Mouse (Mus musculus) lung, postnatal 4 days (tissue): ENCODE results near the gene Melk.

Experiments used
- DNase-seq, 2 experiments: peaks; one replicate each; pipeline ENCODE4 v3.0.0; 2021

The Melk gene

DNA sequence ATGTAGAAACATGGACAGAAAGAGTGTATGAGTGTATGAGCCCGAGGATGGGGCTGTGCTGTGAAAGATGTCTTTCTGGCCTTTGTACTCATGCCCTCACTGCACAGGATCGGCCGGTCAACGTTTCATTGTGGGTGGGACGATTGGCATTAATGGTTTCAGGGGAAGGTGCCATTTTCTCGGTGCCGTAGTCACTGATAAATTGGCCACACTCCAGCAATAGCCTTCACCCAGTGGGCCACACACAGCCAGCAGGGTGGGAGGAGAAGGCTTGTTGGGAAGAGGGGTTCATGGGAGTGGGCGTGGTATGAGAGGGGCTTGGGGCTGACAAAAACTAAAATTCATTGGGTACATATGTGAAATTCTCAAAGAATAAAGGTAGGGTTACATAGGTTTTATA lies 34.3 kb downstream of the Melk start:
- DNase-seq, result no peak

DNA sequence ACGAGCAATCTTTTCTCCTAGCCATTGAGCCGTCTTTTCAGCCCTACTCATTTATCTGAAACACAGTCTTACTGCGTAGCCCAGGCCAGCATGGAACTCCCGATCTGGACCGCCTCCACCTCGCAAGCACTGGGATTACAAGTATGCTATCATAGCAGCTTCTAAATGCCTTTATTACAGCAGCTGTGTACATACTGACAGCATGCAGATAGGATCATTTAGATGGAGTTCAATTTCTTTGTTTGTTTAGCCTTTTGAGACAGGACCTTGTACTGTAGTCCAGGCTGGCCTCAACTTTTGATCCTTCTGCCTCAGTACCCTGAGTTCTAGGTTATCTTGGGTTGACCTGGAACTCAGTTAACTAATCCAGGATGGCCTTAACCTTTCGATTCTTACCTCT lies 61.0 kb downstream of the Melk start:
- no peak for DNase-seq

DNA sequence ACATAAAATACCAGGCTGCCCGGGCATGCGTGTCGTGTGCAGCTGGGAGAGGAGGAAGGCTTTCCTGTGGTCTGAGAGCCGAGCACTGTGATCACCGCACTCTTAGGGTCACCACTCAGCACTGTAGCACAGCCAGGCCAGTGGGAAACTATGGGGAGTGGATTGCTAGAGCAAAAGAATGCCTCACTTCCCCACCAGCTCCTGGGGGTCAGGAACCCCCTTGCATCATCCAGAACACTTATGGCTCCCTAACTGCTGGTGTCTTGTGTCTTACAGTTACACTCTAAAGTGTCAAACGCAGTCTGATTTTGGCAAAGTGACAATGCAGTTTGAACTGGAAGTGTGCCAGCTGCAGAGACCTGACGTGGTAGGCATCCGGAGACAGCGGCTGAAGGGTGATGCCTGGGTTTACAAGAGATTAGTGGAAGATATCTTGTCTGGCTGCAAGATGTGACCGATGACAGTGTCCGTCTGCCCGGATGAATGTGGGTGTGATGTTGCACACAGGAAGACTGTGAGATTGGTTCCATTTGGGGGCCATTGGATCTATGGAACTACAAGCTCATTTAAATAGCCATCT lies 62.8 kb downstream of the Melk start:
- DNase-seq, result peak; percentile 32 to 51

DNA sequence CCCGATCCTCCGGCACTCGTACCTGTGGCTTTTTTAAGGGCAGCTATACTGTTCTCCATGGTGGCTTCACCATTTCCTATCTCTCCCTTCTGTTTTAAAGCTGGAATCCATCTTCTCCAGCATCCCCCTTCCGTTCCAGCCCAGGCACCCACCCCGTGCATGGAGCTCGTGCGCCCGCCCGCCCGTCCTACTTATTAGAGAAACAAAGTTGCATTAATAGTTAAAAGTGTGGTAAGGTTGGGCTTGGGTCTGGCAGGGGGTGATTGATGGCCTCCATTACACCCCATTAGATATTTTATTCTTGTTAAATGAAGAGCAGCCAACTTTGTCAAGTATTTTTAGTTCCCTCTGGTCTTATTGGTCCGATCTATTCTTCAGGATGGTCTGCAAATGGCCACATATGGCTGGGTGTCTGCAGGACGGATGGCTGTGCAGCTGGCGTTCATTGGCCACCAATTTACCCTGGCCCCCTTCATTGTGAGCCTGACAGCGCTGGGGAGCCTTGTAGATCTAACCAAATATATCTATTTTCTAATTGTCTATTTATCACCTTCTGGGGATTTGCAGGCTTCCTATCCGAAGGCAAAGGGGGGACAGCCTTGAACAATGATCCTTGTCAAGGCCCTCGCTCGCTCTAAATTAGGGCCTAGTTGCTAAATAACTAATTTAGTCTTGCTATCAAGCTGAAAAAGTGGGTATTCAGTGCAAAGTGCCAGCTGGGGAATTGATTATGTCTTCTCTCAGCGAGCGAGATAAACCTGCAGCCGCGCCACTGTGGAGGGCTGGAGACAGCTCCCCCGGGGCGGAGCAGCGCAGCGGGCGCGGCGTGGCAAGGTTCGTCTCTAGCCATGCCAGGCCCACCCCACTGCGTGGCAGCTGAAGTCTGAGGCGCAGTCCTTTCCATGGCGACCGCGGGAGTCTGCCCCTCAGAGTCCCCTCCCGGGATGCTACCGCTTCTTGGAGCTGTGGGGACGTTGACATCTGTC lies 91.8 kb downstream of the Melk start:
- DNase-seq, result no peak

DNA sequence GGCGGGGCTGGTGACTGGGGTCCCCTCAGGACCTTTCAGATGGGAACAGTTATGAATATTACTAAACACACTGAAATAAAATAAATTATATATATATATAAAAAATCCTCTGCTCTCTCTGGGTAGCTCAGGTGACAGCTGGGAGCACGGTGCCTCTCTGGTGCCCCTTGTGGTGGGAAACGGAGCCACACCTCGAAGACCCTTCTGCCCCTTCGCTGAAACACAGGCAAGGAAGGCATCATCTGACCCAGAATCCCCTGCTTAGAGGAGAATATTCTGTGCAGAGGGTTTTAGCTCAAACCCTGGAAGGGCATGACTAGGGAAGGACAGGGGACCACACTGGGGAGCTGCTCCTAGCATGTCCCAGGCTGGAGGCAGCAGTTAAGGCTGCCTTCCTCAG lies 101.9 kb downstream of the Melk start:
- peak in 1 of 2 experiments; percentile 25 for DNase-seq

DNA sequence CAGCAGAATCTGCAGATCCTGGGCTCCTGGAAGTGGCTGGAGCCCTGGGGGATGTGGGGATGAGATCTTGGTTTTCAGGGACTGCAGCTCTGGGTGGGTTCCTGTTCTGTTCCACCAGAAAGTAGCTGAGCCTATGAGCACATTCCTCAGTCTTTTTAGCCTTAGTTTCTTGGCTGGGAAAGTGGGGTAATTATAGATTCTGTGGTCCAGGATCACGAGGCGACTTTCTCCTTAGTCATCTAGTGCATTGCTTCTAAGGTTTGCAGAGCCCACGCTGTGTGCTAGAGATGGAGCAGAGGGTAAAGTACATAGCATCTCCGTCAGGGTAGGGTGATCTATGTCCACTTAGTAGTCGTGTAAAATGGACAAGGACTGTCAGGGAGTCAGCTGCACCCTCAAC lies 103.8 kb downstream of the Melk start:
- DNase-seq, result no peak
